Mouse (Mus musculus) cortical plate, adult 2 months (tissue): ENCODE measurements around the gene Bbs9.

Source experiments
- CTCF ChIP-seq: fragments of 200-500 bp; IDR thresholded peaks from 2 replicates; pipeline ENCODE4 v1.5.1; 2011; ENCODE audit warnings: mild to moderate bottlenecking, control low read depth, low read length; ENCODE audit not compliant: insufficient read depth; ENCODE audit errors: extremely low read depth
- POLR2A ChIP-seq: fragments of 200-500 bp; IDR thresholded peaks from 2 replicates; pipeline ENCODE4 v1.6.1; 2011; ENCODE audit warnings: mild to moderate bottlenecking, low read length, control low read depth; ENCODE audit not compliant: insufficient read depth; ENCODE audit errors: extremely low read depth

DNA sequence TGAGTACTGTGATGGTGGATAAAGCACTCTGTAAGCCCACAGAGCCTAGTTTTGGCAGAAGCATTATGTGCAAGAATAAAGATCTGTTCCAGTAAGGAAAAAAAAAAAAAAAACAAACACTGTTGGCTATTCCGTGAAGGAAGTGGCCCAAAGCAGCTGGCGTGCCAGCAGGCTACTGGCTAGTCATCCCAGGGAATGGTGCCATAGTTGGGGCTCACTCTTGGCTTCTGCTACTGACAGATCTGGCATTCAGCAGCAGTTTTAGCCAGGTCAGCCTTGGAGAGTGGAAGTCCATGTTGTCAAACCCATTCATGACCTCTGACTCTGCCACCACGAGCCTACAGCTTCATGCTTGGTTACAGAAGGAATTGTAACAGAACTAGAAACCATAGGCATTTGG lies 13.6 kb upstream of the Bbs9 start:
- TF ChIP-seq POLR2A (no peak), CTCF (no peak)
